9 mouse cellular contexts compared by ENCODE assay signal in genomic region chr2:165233491-165234290, GRCm38 (mm10). TPM values are rescaled to one million over a fixed set of nuclear protein-coding genes. Genes with fewer than 3 reads are reported as not detected.
DNase-seq lines count a peak whose midpoint lies in the region; ATAC-seq and TF ChIP-seq lines count a peak whose summit lies in the region.
"Had no signal": no experiment of that assay in that cellular context is flagged by ENCODE, and none has a peak within 500 bp of the region (broad histone marks: within the 10 kb centered on the region; RNA-seq: fewer than 3 reads in every experiment).

No protein-coding gene starts in this region.

- no peaks in the 10 kb centered on the region for H3K79me3 ChIP-seq in C2C12 (ENCODE audit: low read depth)

- peaks cover 94% of the 10 kb centered on the region for H3K27me3 ChIP-seq in C2C12 (ENCODE audit: control insufficient read depth, insufficient read depth, insufficient read length)
- H3K27me3 ChIP-seq in embryonic facial prominence, embryonic 12.5 days = peaks cover 98% of the 10 kb centered on the region
- peaks cover 99% of the 10 kb centered on the region for H3K27me3 ChIP-seq in heart, embryonic 13.5 days (replicated peaks)
- H3K27me3 ChIP-seq in lung, embryonic 15.5 days = peaks cover 98% of the 10 kb centered on the region

- H3K4me3 ChIP-seq in C2C12 (ENCODE audit: insufficient read depth, poor library complexity, severe bottlenecking) = no peak overlapping the region
- H3K4me3 ChIP-seq in embryonic facial prominence, embryonic 12.5 days = peak overlapping the region; percentile 60
- H3K4me3 ChIP-seq in heart, embryonic 13.5 days = peak overlapping the region; percentile 61
- H3K4me3 ChIP-seq in lung, embryonic 15.5 days = peak overlapping the region; percentile 57
- H3K4me3 ChIP-seq: myocyte had no signal

- 0 out of 2 replicates have a peak, but pooled peaks have one; percentile 12 for ATAC-seq in embryonic facial prominence, embryonic 12.5 days (ENCODE audit: insufficient number of reproducible peaks, insufficient read depth, low FRiP score, low TSS enrichment)
- ATAC-seq in heart, embryonic 13.5 days (ENCODE audit: extremely low read depth, insufficient number of reproducible peaks, low FRiP score, low TSS enrichment) = no peak
- ATAC-seq in lung, embryonic 15.5 days (ENCODE audit: borderline replicate concordance, extremely low read depth, low FRiP score, low TSS enrichment) = peak; percentile 40
- ATAC-seq in neutrophil, adult 5-6 weeks (ENCODE audit: extremely low read depth, insufficient number of reproducible peaks, low FRiP score, poor library complexity, severe bottlenecking) = 0 out of 2 replicates have a peak, but pooled peaks have one; percentile 7

- peak; percentile 82 for DNase-seq in adrenal gland, postnatal 14 days
- DNase-seq in kidney, postnatal 10 days = peak; percentile 81
- peak; percentile 45 for DNase-seq in thymus, postnatal 36 days

- no peaks in the 10 kb centered on the region for H3K9me3 ChIP-seq in embryonic facial prominence, embryonic 12.5 days
- no peaks in the 10 kb centered on the region for H3K9me3 ChIP-seq in heart, embryonic 13.5 days
- H3K9me3 ChIP-seq in lung, embryonic 15.5 days = no peaks in the 10 kb centered on the region

- no peak overlapping the region for H3K27ac ChIP-seq in embryonic facial prominence, embryonic 12.5 days
- H3K27ac ChIP-seq in heart, embryonic 13.5 days (replicated peaks) = no peak overlapping the region
- H3K27ac ChIP-seq in lung, embryonic 15.5 days = no peak overlapping the region

- no peaks in the 10 kb centered on the region for H3K79me2 ChIP-seq in C2C12 (ENCODE audit: control insufficient read depth, insufficient read depth)

- peak; percentile 2 for TF ChIP-seq CTCF in C2C12 (IDR thresholded peaks at IDR 0.05; ENCODE audit: control insufficient read depth, insufficient read depth, insufficient read length)

- no peaks in the 10 kb centered on the region for H3K36me3 ChIP-seq in C2C12 (ENCODE audit: control insufficient read depth, insufficient read depth)
- no peaks in the 10 kb centered on the region for H3K36me3 ChIP-seq in embryonic facial prominence, embryonic 12.5 days
- H3K36me3 ChIP-seq in heart, embryonic 13.5 days = no peaks in the 10 kb centered on the region
- H3K36me3 ChIP-seq in lung, embryonic 15.5 days = no peaks in the 10 kb centered on the region

- peaks cover 21% of the 10 kb centered on the region; the same call in 1 of the 2 replicates for H3K4me1 ChIP-seq in embryonic facial prominence, embryonic 12.5 days
- H3K4me1 ChIP-seq in heart, embryonic 13.5 days = peaks cover 22% of the 10 kb centered on the region
- H3K4me1 ChIP-seq in lung, embryonic 15.5 days = peaks cover 20% of the 10 kb centered on the region

- WGBS in embryonic facial prominence, embryonic 12.5 days = under 1% methylated on average over 64 of the region's 82 CpGs
- under 1% methylated on average over 68 of the region's 82 CpGs for WGBS in heart, embryonic 13.5 days
- WGBS in lung, embryonic 15.5 days = under 1% methylated on average over 82 of the region's 82 CpGs

- H3K9ac ChIP-seq in embryonic facial prominence, embryonic 12.5 days = peak overlapping the region; percentile 63
- peak overlapping the region; percentile 75 for H3K9ac ChIP-seq in heart, embryonic 13.5 days
- peak overlapping the region; percentile 50 for H3K9ac ChIP-seq in lung, embryonic 15.5 days

- no peak overlapping the region for H3ac ChIP-seq in C2C12 (ENCODE audit: control insufficient read depth, insufficient read length, low read depth)

- H3K4me2 ChIP-seq in embryonic facial prominence, embryonic 12.5 days (replicated peaks) = peak overlapping the region; percentile 98
- peak overlapping the region; percentile 97 for H3K4me2 ChIP-seq in heart, embryonic 13.5 days
- H3K4me2 ChIP-seq in lung, embryonic 15.5 days = peak overlapping the region; percentile 97

TF ChIP-seq in C2C12, 6 proteins besides CTCF, POLR2A, EP300 and RAD21:
- TF ChIP-seq MYOD1 (IDR thresholded peaks at IDR 0.05; ENCODE audit: control insufficient read depth, insufficient read length, low read depth) = no peak
- TF ChIP-seq CEBPB (IDR thresholded peaks at IDR 0.05; ENCODE audit: low read depth) = no peak
- TF ChIP-seq MYOG (IDR thresholded peaks at IDR 0.05; ENCODE audit: control insufficient read depth, extremely low read depth, insufficient read length) = no peak
- no peak for TF ChIP-seq FOSL1 (IDR thresholded peaks at IDR 0.05; ENCODE audit: insufficient read depth, low read length, poor library complexity, severe bottlenecking)

RNA-seq across cellular contexts. Expression of gene Cdh22, which starts 1.0 kb away (rescaled TPM):
- polyA plus RNA-seq in C2C12 (2012; fragmentation: generic; extraction: Trizol) = 0.02 TPM
- 1.3 and 1.6 TPM in 2 replicates for total RNA-seq in adrenal gland, postnatal 14 days (2021)
- 1.4 and 1.9 TPM in 2 replicates for polyA plus RNA-seq in embryonic facial prominence, embryonic 12.5 days (2016; fragmentation: Nextera tagmentation; extraction: Ambion mirVana)
- 0.08 TPM in 1 of 2 replicates, not detected in the other for polyA plus RNA-seq in heart, embryonic 13.5 days (2015; fragmentation: Nextera tagmentation; extraction: Ambion mirVana)
- 1.0 and 1.1 TPM in 2 replicates for polyA plus RNA-seq in lung, embryonic 15.5 days (2015; fragmentation: Nextera tagmentation; extraction: Ambion mirVana)
- 0.25 TPM in 1 of 2 replicates, not detected in the other for total RNA-seq in neutrophil, adult 5-6 weeks (2017)

RNA-seq across cellular contexts. Expression of gene Slc35c2, which starts 54.0 kb away (rescaled TPM):
- 46.5 TPM for polyA plus RNA-seq in C2C12 (2012; fragmentation: generic; extraction: Trizol)
- 32.8 and 36.4 TPM in 2 replicates for total RNA-seq in adrenal gland, postnatal 14 days (2021)
- polyA plus RNA-seq in embryonic facial prominence, embryonic 12.5 days (2016; fragmentation: Nextera tagmentation; extraction: Ambion mirVana) = 52.8 and 57.0 TPM in 2 replicates
- polyA plus RNA-seq in heart, embryonic 13.5 days (2015; fragmentation: Nextera tagmentation; extraction: Ambion mirVana) = 37.6 and 46.4 TPM in 2 replicates
- polyA plus RNA-seq in lung, embryonic 15.5 days (2015; fragmentation: Nextera tagmentation; extraction: Ambion mirVana) = 48.0 and 48.7 TPM in 2 replicates
- 38.2 and 45.3 TPM in 2 replicates for total RNA-seq in neutrophil, adult 5-6 weeks (2017)
